30 mouse cellular contexts compared by ENCODE assay signal in genomic region chr17:85508386-85508785, GRCm38 (mm10).
"Had no signal": no experiment of that assay in that cellular context is flagged by ENCODE, and none has a peak within 500 bp of the region (broad histone marks: within the 10 kb centered on the region; RNA-seq: fewer than 3 reads in every experiment).

No protein-coding gene starts in this region.

- H3K36me3 ChIP-seq: limb, embryonic 10.5 days; limb, embryonic 12.5 days; limb, embryonic 13.5 days; limb, embryonic 15.5 days; liver, embryonic 12.5 days; liver, embryonic 13.5 days; liver, embryonic 15.5 days; lung, embryonic 15.5 days; midbrain, embryonic 10.5 days; midbrain, embryonic 12.5 days; midbrain, embryonic 15.5 days; neural tube, embryonic 12.5 days had no signal

- H3K9ac ChIP-seq: limb, embryonic 12.5 days; limb, embryonic 13.5 days; limb, embryonic 15.5 days; liver, embryonic 12.5 days; liver, embryonic 13.5 days; liver, embryonic 14.5 days; liver, embryonic 15.5 days; liver, postnatal 0 days; lung, embryonic 14.5 days; lung, embryonic 15.5 days; midbrain, embryonic 12.5 days; midbrain, embryonic 15.5 days; neural tube, embryonic 12.5 days had no signal

- H3K4me2 ChIP-seq: limb, embryonic 12.5 days; limb, embryonic 13.5 days; limb, embryonic 15.5 days; liver, embryonic 11.5 days; liver, embryonic 12.5 days; liver, embryonic 13.5 days; liver, embryonic 15.5 days; lung, embryonic 14.5 days; lung, embryonic 15.5 days; midbrain, embryonic 12.5 days; midbrain, embryonic 15.5 days; neural tube, embryonic 12.5 days had no signal

- H3K27me3 ChIP-seq: limb, embryonic 12.5 days; limb, embryonic 15.5 days; liver, embryonic 12.5 days; liver, embryonic 13.5 days; liver, embryonic 15.5 days; lung, embryonic 15.5 days; megakaryocyte, embryonic 14.5 days; neural tube, embryonic 12.5 days had no signal

- ATAC-seq: liver, embryonic 12.5 days; liver, postnatal 0 days; lung, postnatal 0 days; midbrain, embryonic 15.5 days; midbrain, embryonic 16.5 days had no signal

- H3K27ac ChIP-seq: limb, embryonic 10.5 days; limb, embryonic 12.5 days; limb, embryonic 13.5 days; limb, embryonic 15.5 days; liver, embryonic 12.5 days; liver, embryonic 13.5 days; liver, embryonic 14.5 days; liver, embryonic 15.5 days; lung, embryonic 15.5 days; macrophage; midbrain, embryonic 10.5 days; midbrain, embryonic 12.5 days; midbrain, embryonic 15.5 days; neural tube, embryonic 12.5 days had no signal

- H3K4me3 ChIP-seq: limb, embryonic 10.5 days; limb, embryonic 12.5 days; limb, embryonic 13.5 days; limb, embryonic 15.5 days; liver, embryonic 12.5 days; liver, embryonic 13.5 days; liver, embryonic 15.5 days; lung, embryonic 15.5 days; midbrain, embryonic 10.5 days; midbrain, embryonic 12.5 days; midbrain, embryonic 15.5 days; myocyte; neural tube, embryonic 12.5 days had no signal

- H3K9me3 ChIP-seq: limb, embryonic 10.5 days; limb, embryonic 12.5 days; limb, embryonic 13.5 days; limb, embryonic 15.5 days; liver, embryonic 12.5 days; liver, embryonic 13.5 days; liver, embryonic 15.5 days; lung, embryonic 15.5 days; midbrain, embryonic 10.5 days; midbrain, embryonic 15.5 days; neural tube, embryonic 12.5 days had no signal

- DNase-seq: left cerebral cortex, postnatal 4 days; liver; liver, embryonic 13.5 days; liver, postnatal 0 days; lung, adult 18-20 months; lung, adult 2 months; lung, embryonic 14.5 days; lung, postnatal 10 days; lung, postnatal 14 days; lung, postnatal 36 days; lung, postnatal 4 days; midbrain, embryonic 14.5 days had no signal

- H3K4me1 ChIP-seq: limb, embryonic 10.5 days; limb, embryonic 12.5 days; limb, embryonic 13.5 days; limb, embryonic 15.5 days; liver, embryonic 12.5 days; liver, embryonic 13.5 days; liver, embryonic 15.5 days; lung, embryonic 15.5 days; megakaryocyte, embryonic 14.5 days; midbrain, embryonic 12.5 days; neural tube, embryonic 12.5 days had no signal
